Mouse (Mus musculus): Measurements from ENCODE around the gene Fibp.

DNA sequence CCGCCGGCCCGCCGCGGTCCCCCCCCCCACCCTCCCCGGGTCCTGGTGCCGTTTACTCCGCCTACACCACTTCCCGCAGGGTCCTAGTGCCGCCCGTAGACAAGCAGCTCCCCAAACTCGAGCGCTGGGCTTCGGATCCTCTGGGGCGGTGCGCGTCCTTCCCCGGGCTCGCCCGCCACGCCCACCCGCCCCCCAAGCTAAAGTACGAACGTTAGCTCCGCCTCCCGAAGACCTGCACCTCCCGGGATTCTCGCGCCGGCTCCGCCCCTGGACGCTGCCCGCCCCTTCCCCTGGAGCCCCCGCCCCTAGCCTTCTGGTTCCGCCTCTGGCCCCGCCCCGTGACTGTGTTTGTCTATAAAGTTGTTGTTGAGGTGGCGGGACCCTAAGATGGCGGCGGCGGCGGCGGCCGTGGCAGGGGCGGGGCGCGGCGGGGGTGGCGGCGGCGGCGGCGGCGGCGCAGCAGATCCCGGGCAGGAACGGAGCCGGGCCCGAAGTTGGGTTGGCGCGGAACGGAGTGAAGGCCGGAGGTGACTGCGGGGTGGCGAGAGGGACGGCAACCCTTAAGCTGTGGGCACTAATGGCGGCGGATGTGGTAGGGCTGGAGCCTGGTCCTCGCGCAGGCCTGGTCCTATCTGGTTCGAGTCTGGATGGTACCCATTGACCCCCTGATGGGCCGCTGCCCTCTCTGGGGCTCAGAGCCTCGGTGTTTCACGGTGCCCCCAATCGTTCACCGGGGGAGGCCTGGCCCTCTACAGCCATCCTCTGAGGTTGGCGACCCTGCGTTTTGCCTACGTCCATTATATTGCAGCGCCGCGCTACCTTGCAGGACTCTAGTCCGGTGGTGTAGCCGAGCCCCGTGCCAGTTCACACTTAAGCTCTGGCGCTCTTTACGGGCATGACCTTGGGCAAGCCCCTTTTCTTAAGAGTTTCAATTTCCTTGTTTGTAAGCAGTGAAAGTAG, 35.4 kb upstream of the Fibp start, which contains the start of the genes Drap1 and AI837181:
- TF ChIP-seq TAL1 (IDR thresholded peaks at IDR 0.05; ENCODE audit: low read length), result no peak
- TF ChIP-seq GATA1 (IDR thresholded peaks at IDR 0.05; ENCODE audit: low read length), result no peak

All from erythroblast, embryonic 14.5 days (primary cell).